In genomic region chr16:5884746-5885689, GRCm38 (mm10) we compare ENCODE assay signal across 9 mouse cellular contexts. TPM values are rescaled to one million over a fixed set of nuclear protein-coding genes. Genes with fewer than 3 reads are reported as not detected.
DNase-seq lines count a peak whose midpoint lies in the region; ATAC-seq and TF ChIP-seq lines count a peak whose summit lies in the region.
"Had no signal": no experiment of that assay in that cellular context is flagged by ENCODE, and none has a peak within 500 bp of the region (broad histone marks: within the 10 kb centered on the region; RNA-seq: fewer than 3 reads in every experiment).

Gene Rbfox1 (plus strand): TSS chr16:5885355.

- H3K4me3 ChIP-seq in lung, embryonic 15.5 days = peak within 1 kb of the TSS; percentile 24
- peak within 1 kb of the TSS; percentile 55 for H3K4me3 ChIP-seq in embryonic facial prominence, embryonic 10.5 days
- H3K4me3 ChIP-seq in layer of hippocampus, adult 2 months = peak within 1 kb of the TSS; percentile 74
- H3K4me3 ChIP-seq in midbrain, embryonic 15.5 days = peak within 1 kb of the TSS; percentile 72

- peaks cover 35% of the 10 kb centered on the region for H3K27me3 ChIP-seq in lung, embryonic 15.5 days
- H3K27me3 ChIP-seq in embryonic facial prominence, embryonic 10.5 days (replicated peaks; ENCODE audit: low read depth, poor library complexity, severe bottlenecking) = peaks cover 49% of the 10 kb centered on the region
- H3K27me3 ChIP-seq in midbrain, embryonic 15.5 days (replicated peaks) = 0 out of 2 replicates have a peak, but pooled peaks cover 3% of the 10 kb centered on the region

- no peaks in the 10 kb centered on the region for H3K36me3 ChIP-seq in lung, embryonic 15.5 days
- no peaks in the 10 kb centered on the region for H3K36me3 ChIP-seq in embryonic facial prominence, embryonic 10.5 days (replicated peaks)
- H3K36me3 ChIP-seq in midbrain, embryonic 15.5 days (replicated peaks) = no peaks in the 10 kb centered on the region

- no peak within 1 kb of the TSS for H3K27ac ChIP-seq in lung, embryonic 15.5 days
- H3K27ac ChIP-seq in embryonic facial prominence, embryonic 10.5 days (replicated peaks) = no peak within 1 kb of the TSS
- peak within 1 kb of the TSS; percentile 96 for H3K27ac ChIP-seq in layer of hippocampus, adult 2 months
- peak within 1 kb of the TSS; percentile 48 for H3K27ac ChIP-seq in midbrain, embryonic 15.5 days

- no peaks in the 10 kb centered on the region for H3K9me3 ChIP-seq in lung, embryonic 15.5 days
- no peaks in the 10 kb centered on the region for H3K9me3 ChIP-seq in embryonic facial prominence, embryonic 10.5 days
- H3K9me3 ChIP-seq in midbrain, embryonic 15.5 days = no peaks in the 10 kb centered on the region

- H3K9ac ChIP-seq in lung, embryonic 15.5 days = no peak within 1 kb of the TSS
- peak within 1 kb of the TSS; percentile 75 for H3K9ac ChIP-seq in midbrain, embryonic 15.5 days

- no peaks in the 10 kb centered on the region for H3K4me1 ChIP-seq in lung, embryonic 15.5 days
- H3K4me1 ChIP-seq in embryonic facial prominence, embryonic 10.5 days = peaks cover 11% of the 10 kb centered on the region
- H3K4me1 ChIP-seq in midbrain, embryonic 15.5 days = peaks cover 25% of the 10 kb centered on the region

- WGBS in lung, embryonic 15.5 days = 1% methylated on average over 69 of the region's 69 CpGs
- WGBS in embryonic facial prominence, embryonic 10.5 days = under 1% methylated on average over 69 of the region's 69 CpGs
- under 1% methylated on average over 67 of the region's 69 CpGs for WGBS in midbrain, embryonic 15.5 days

- peak within 1 kb of the TSS; percentile 47 for H3K4me2 ChIP-seq in lung, embryonic 15.5 days
- H3K4me2 ChIP-seq in midbrain, embryonic 15.5 days = peak within 1 kb of the TSS; percentile 92

- DNase-seq in lung, postnatal 4 days = no peak
- DNase-seq in embryonic facial prominence, embryonic 10.5 days (ENCODE audit: low spot score) = peak; percentile 38
- peak in 1 of 2 experiments; percentile 6 for DNase-seq in heart, adult 18-20 months
- peak; percentile 62 to 74 for DNase-seq in layer of hippocampus, adult 2 months (ENCODE audit: low spot score in 2 of 2)
- no peak for DNase-seq in lung, postnatal 10 days

- no peak for ATAC-seq in lung, embryonic 15.5 days (ENCODE audit: borderline replicate concordance, extremely low read depth, low FRiP score, low TSS enrichment)
- peak; percentile 71 for ATAC-seq in midbrain, embryonic 15.5 days (replicated peaks)
- ATAC-seq in megakaryocyte progenitor cell, adult 5-6 weeks (replicated peaks; ENCODE audit: poor library complexity) = no peak

- TF ChIP-seq CTCF in layer of hippocampus, adult 2 months (conservative IDR thresholded peaks at IDR 0.05) = peak; percentile 27; the same call in 1 of the 2 replicates

RNA-seq across cellular contexts. Expression of gene Rbfox1, which starts in this region (rescaled TPM):
- polyA plus RNA-seq in lung, embryonic 15.5 days (2015; fragmentation: Nextera tagmentation; extraction: Ambion mirVana) = 1.8 and 2.2 TPM in 2 replicates
- polyA plus RNA-seq in embryonic facial prominence, embryonic 10.5 days (2016; fragmentation: Nextera tagmentation; extraction: Ambion mirVana) = 2.3 and 2.6 TPM in 2 replicates
- total RNA-seq in heart, adult 18-20 months (2021) = 10 to 100 TPM; 56.9 to 65.4 TPM
- 100 to 1,000 TPM; 413 to 426 TPM for total RNA-seq in layer of hippocampus, adult 2 months (2021)
- polyA plus RNA-seq in midbrain, embryonic 15.5 days (2015; fragmentation: Nextera tagmentation; extraction: Ambion mirVana) = 223 and 238 TPM in 2 replicates
- 0.15 and 0.29 TPM in 2 replicates for total RNA-seq in megakaryocyte progenitor cell, adult 5-6 weeks (2015)
- total RNA-seq in megakaryocyte progenitor cell, adult 5-6 weeks (2017) = 0.84 TPM in 1 of 2 replicates, not detected in the other
- polyA plus RNA-seq: liver, adult 2 months had no signal

Comparison
In these comparisons a context has a peak if more than half of its experiments do, and no peak if none do; other contexts are left out.
1. RNA of gene Rbfox1 (total RNA-seq): 413 to 426 TPM in layer of hippocampus, adult 2 months and 56.9 to 65.4 TPM in heart, adult 18-20 months; 0.15 to 0.84 TPM in megakaryocyte progenitor cell, adult 5-6 weeks; every median in the first group is over 10 times any median in the second.
2. RNA of gene Rbfox1 (total RNA-seq): 413 to 426 TPM in layer of hippocampus, adult 2 months; 56.9 to 65.4 TPM in heart, adult 18-20 months; every median in the first group is over 4 times any median in the second.
3. RNA of gene Rbfox1 (polyA plus RNA-seq): 223 to 238 TPM in midbrain, embryonic 15.5 days; 2.3 to 2.6 TPM in embryonic facial prominence, embryonic 10.5 days and 1.8 to 2.2 TPM in lung, embryonic 15.5 days; every median in the first group is over 10 times any median in the second.
4. H3K27ac ChIP-seq: peak in layer of hippocampus, adult 2 months (single experiment) and midbrain, embryonic 15.5 days (single experiment); none in lung, embryonic 15.5 days (single experiment) and embryonic facial prominence, embryonic 10.5 days (single experiment).
5. H3K4me3 ChIP-seq: peak in every context shown above with its lines; median percentile 74 in layer of hippocampus, adult 2 months; 72 in midbrain, embryonic 15.5 days; 55 in embryonic facial prominence, embryonic 10.5 days; 24 in lung, embryonic 15.5 days.
6. DNase-seq: peak in embryonic facial prominence, embryonic 10.5 days (single experiment) and layer of hippocampus, adult 2 months (2 of 2); none in lung, postnatal 4 days (0 of 2) and lung, postnatal 10 days (single experiment).